In the genomic region with DNA sequence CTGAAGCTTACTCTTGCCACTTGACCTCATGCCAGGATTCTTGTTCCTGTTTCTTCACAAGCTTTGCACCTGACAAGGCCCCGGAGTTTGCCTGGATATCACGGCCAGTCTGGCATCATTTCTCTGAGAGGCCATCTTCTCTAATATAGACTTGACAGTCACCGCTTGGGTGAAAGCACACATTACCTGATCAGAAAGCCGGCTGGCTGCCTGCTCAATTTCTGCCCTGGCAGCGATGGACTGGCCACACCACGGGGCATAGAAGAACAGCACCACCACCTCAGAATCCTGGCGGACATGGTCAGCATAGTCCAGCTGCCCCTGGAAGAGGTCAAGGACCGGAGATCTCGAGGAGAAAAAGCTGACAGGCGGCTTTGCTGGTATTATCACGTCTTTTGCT, we compare ENCODE assay signal across 22 mouse cellular contexts. TPM values are rescaled to one million over a fixed set of nuclear protein-coding genes. Genes with fewer than 3 reads are reported as not detected.
DNase-seq lines count a peak whose midpoint lies in the region; ATAC-seq and TF ChIP-seq lines count a peak whose summit lies in the region.
"Had no signal": no experiment of that assay in that cellular context is flagged by ENCODE, and none has a peak within 500 bp of the region (broad histone marks: within the 10 kb centered on the region; RNA-seq: fewer than 3 reads in every experiment).

No protein-coding gene starts in this region.

- intact Hi-C loops in heart, postnatal 25 days (cut with DNase I): no loop called here

- H3K4me2 ChIP-seq in kidney, embryonic 16.5 days (replicated peaks; ENCODE audit: low read depth, low read length): no peak overlapping the region
- H3K4me2 ChIP-seq: heart, embryonic 12.5 days; hindbrain, embryonic 14.5 days; intestine, embryonic 15.5 days; liver, embryonic 12.5 days; lung, embryonic 15.5 days; stomach, embryonic 15.5 days had no signal

- H3K9ac ChIP-seq in kidney, embryonic 16.5 days (replicated peaks; ENCODE audit: low read length): no peak overlapping the region
- H3K9ac ChIP-seq: heart, embryonic 12.5 days; hindbrain, embryonic 14.5 days; intestine, embryonic 15.5 days; liver, embryonic 12.5 days; lung, embryonic 15.5 days; stomach, embryonic 15.5 days had no signal

- TF ChIP-seq POLR2A in kidney, adult 2 months (IDR thresholded peaks at IDR 0.05; ENCODE audit: low read depth, low read length): no peak

- H3K36me3 ChIP-seq in kidney, adult 2 months (ENCODE audit: control insufficient read depth, insufficient read depth, low read length): peaks cover 2% of the 10 kb centered on the region
- peaks cover 22% of the 10 kb centered on the region for H3K36me3 ChIP-seq in kidney, embryonic 16.5 days (ENCODE audit: insufficient read depth, low read length)

- no peak for TF ChIP-seq CTCF in kidney, adult 2 months (conservative IDR thresholded peaks at IDR 0.05; ENCODE audit: insufficient read depth, insufficient read length, low read depth, low read length)

- no peak overlapping the region for H3K27ac ChIP-seq in kidney, adult 2 months (ENCODE audit: insufficient read depth, low read depth, low read length)
- no peak overlapping the region for H3K27ac ChIP-seq in kidney, embryonic 16.5 days (ENCODE audit: low read length)
- H3K27ac ChIP-seq: embryonic facial prominence, embryonic 10.5 days; hindbrain, embryonic 14.5 days; intestine, embryonic 15.5 days; layer of hippocampus, adult 2 months; liver, embryonic 12.5 days; lung, embryonic 15.5 days; midbrain, embryonic 10.5 days; stomach, embryonic 15.5 days had no signal

- no peaks in the 10 kb centered on the region for H3K27me3 ChIP-seq in kidney, adult 2 months (replicated peaks; ENCODE audit: control insufficient read depth, insufficient read depth, low read length)
- H3K27me3 ChIP-seq in kidney, embryonic 16.5 days (ENCODE audit: insufficient read depth, low read length): no peaks in the 10 kb centered on the region
- H3K27me3 ChIP-seq: heart, embryonic 12.5 days; intestine, embryonic 15.5 days; liver, embryonic 12.5 days; lung, embryonic 15.5 days; stomach, embryonic 15.5 days had no signal

- H3K9me3 ChIP-seq in kidney, embryonic 16.5 days (ENCODE audit: low read length): no peaks in the 10 kb centered on the region
- H3K9me3 ChIP-seq: embryonic facial prominence, embryonic 10.5 days; heart, embryonic 12.5 days; intestine, embryonic 15.5 days; liver, embryonic 12.5 days; lung, embryonic 15.5 days; midbrain, embryonic 10.5 days; stomach, embryonic 15.5 days had no signal

- H3K4me1 ChIP-seq in kidney, adult 2 months (ENCODE audit: control insufficient read depth, insufficient read depth, low read length): peaks cover 11% of the 10 kb centered on the region; the same call in 1 of the 2 replicates
- H3K4me1 ChIP-seq in kidney, embryonic 16.5 days (ENCODE audit: insufficient read depth, low read length): peaks cover 7% of the 10 kb centered on the region

- no peak overlapping the region for H3K4me3 ChIP-seq in kidney, adult 2 months (ENCODE audit: insufficient read depth, low read depth, low read length)
- H3K4me3 ChIP-seq in kidney, embryonic 16.5 days (ENCODE audit: low read length): no peak overlapping the region
- H3K4me3 ChIP-seq: embryonic facial prominence, embryonic 10.5 days; heart, embryonic 12.5 days; intestine, embryonic 15.5 days; layer of hippocampus, adult 2 months; liver, embryonic 12.5 days; lung, embryonic 15.5 days; midbrain, embryonic 10.5 days; stomach, embryonic 15.5 days had no signal

- WGBS in kidney, adult 2 months: 54% methylated on average over 11 of the region's 11 CpGs
- 90% methylated on average over 11 of the region's 11 CpGs for WGBS in kidney, embryonic 16.5 days

- no peak for ATAC-seq in kidney, embryonic 16.5 days (ENCODE audit: low FRiP score, low TSS enrichment)
- ATAC-seq: intestine, embryonic 15.5 days; liver, embryonic 12.5 days had no signal

- DNase-seq in kidney, adult 2 months: peak; percentile 66
- peak; percentile 72 for DNase-seq in cerebellum, adult 11-12 months
- peak; percentile 68 to 71 for DNase-seq in cerebellum, postnatal 10 days
- peak; percentile 29 to 70 for DNase-seq in kidney, postnatal 25 days
- no peak for DNase-seq in heart, postnatal 25 days (ENCODE audit: low spot score)
- DNase-seq in heart, postnatal 4 days: no peak
- DNase-seq: adrenal gland, adult 2 months; heart, postnatal 14 days; layer of hippocampus, postnatal 36 days; lung, postnatal 4 days; right cerebral cortex, postnatal 25 days; thymus, adult 18-20 months had no signal

RNA-seq across cellular contexts. Expression of a gene that starts 6.1 kb away (rescaled TPM):
- 26.7 and 28.2 TPM in 2 replicates for polyA plus RNA-seq in kidney, adult 2 months (2012; rRNA removed)
- polyA plus RNA-seq in kidney, embryonic 16.5 days (2015; fragmentation: Nextera tagmentation; extraction: Ambion mirVana): 33.4 and 34.8 TPM in 2 replicates
- 10 to 100 TPM; 15.9 to 17.0 TPM for total RNA-seq in heart, postnatal 25 days (2021)
- total RNA-seq in heart, postnatal 4 days (2021): 10 to 100 TPM; 26.4 to 27.5 TPM

RNA-seq across cellular contexts. Expression of a gene that starts 47.9 kb away (rescaled TPM):
- 29.5 and 32.9 TPM in 2 replicates for polyA plus RNA-seq in kidney, adult 2 months (2012; rRNA removed)
- 90.9 and 98.1 TPM in 2 replicates for polyA plus RNA-seq in kidney, embryonic 16.5 days (2015; fragmentation: Nextera tagmentation; extraction: Ambion mirVana)
- total RNA-seq in heart, postnatal 25 days (2021): 10 to 100 TPM; 28.0 to 29.8 TPM
- total RNA-seq in heart, postnatal 4 days (2021): 10 to 100 TPM; 58.2 to 60.0 TPM

Comparison
In these comparisons a context has a peak if more than half of its experiments do, and no peak if none do; other contexts are left out.
1. DNase-seq: peak in kidney, adult 2 months (single experiment), cerebellum, adult 11-12 months (single experiment), cerebellum, postnatal 10 days (2 of 2) and kidney, postnatal 25 days (2 of 2); none in heart, postnatal 25 days (single experiment) and heart, postnatal 4 days (single experiment).